Mouse (Mus musculus) urinary bladder, postnatal 10 days (tissue): ENCODE measurements around the gene Cd5l.

ENCODE experiments used
- DNase-seq: peaks from one replicate; pipeline ENCODE4 v3.0.0; 2022; ENCODE audit warnings: low spot score

Cd5l gene

GRCm38 (mm10) chr3:87408171-87408570 is 50.5 kb downstream of the Cd5l start:
- no peak for DNase-seq

GRCm38 (mm10) chr3:87409196-87409935 is 51.7 kb downstream of the Cd5l start:
- DNase-seq, result no peak

GRCm38 (mm10) chr3:87410605-87411004 is 52.9 kb downstream of the Cd5l start:
- no peak for DNase-seq

GRCm38 (mm10) chr3:87411150-87411549 is 53.5 kb downstream of the Cd5l start:
- DNase-seq, result no peak

- no peak for DNase-seq
Observed at GRCm38 (mm10) chr3:87420645-87421044, 63.0 kb downstream of the Cd5l start.
